In genomic region chr15:63166411-63166810, GRCm38 (mm10) we compare ENCODE assay signal across 22 mouse cellular contexts.
"Had no signal": no experiment of that assay in that cellular context is flagged by ENCODE, and none has a peak within 500 bp of the region (broad histone marks: within the 10 kb centered on the region; RNA-seq: fewer than 3 reads in every experiment).

No protein-coding gene starts in this region.

- ATAC-seq: liver, postnatal 0 days; lung, postnatal 0 days; midbrain, embryonic 13.5 days; midbrain, embryonic 16.5 days had no signal

- H3K27ac ChIP-seq: kidney, embryonic 15.5 days; limb, embryonic 12.5 days; limb, embryonic 15.5 days; liver, embryonic 14.5 days; macrophage; midbrain, embryonic 10.5 days; midbrain, embryonic 13.5 days; neural tube, embryonic 13.5 days; stomach, embryonic 15.5 days had no signal

- H3K36me3 ChIP-seq: kidney, embryonic 15.5 days; limb, embryonic 12.5 days; limb, embryonic 15.5 days; midbrain, embryonic 10.5 days; midbrain, embryonic 13.5 days; neural tube, embryonic 13.5 days; stomach, embryonic 15.5 days had no signal

- H3K9me3 ChIP-seq: kidney, embryonic 15.5 days; limb, embryonic 12.5 days; limb, embryonic 15.5 days; midbrain, embryonic 10.5 days; midbrain, embryonic 13.5 days; neural tube, embryonic 13.5 days; stomach, embryonic 15.5 days had no signal

- H3K4me3 ChIP-seq: kidney, embryonic 15.5 days; limb, embryonic 12.5 days; limb, embryonic 15.5 days; midbrain, embryonic 10.5 days; midbrain, embryonic 13.5 days; myocyte; neural tube, embryonic 13.5 days; stomach, embryonic 15.5 days had no signal

- H3K9ac ChIP-seq: kidney, embryonic 15.5 days; limb, embryonic 12.5 days; limb, embryonic 15.5 days; liver, embryonic 14.5 days; liver, postnatal 0 days; lung, embryonic 14.5 days; midbrain, embryonic 13.5 days; neural tube, embryonic 13.5 days; stomach, embryonic 15.5 days had no signal

- DNase-seq: kidney, postnatal 10 days; kidney, postnatal 36 days; left cerebral cortex, postnatal 4 days; liver, postnatal 0 days; lung, embryonic 14.5 days; retina, postnatal 1 day; right cerebral cortex, postnatal 25 days; spleen, adult 18-20 months; thymus, postnatal 25 days had no signal

- H3K4me2 ChIP-seq: kidney, embryonic 15.5 days; limb, embryonic 12.5 days; limb, embryonic 15.5 days; liver, embryonic 11.5 days; lung, embryonic 14.5 days; midbrain, embryonic 13.5 days; neural tube, embryonic 13.5 days; stomach, embryonic 15.5 days had no signal

- H3K27me3 ChIP-seq: kidney, embryonic 15.5 days; limb, embryonic 12.5 days; limb, embryonic 15.5 days; midbrain, embryonic 13.5 days; neural tube, embryonic 13.5 days; stomach, embryonic 15.5 days had no signal

- H3K4me1 ChIP-seq: midbrain, embryonic 10.5 days had no signal
